Mouse (Mus musculus) limb, embryonic 12.5 days (tissue): ENCODE data around the gene Ppfia1. TPM values are rescaled to one million over a fixed set of nuclear protein-coding genes. Genes with fewer than 3 reads are reported as not detected.

Experiments
- ATAC-seq: fragments of 200-750 bp; cut with Nextera tagmentation; 2 replicates; pipeline ENCODE4 v1.8.0; 2017; ENCODE audit warnings: low read depth, moderate TSS enrichment; ENCODE audit not compliant: insufficient number of reproducible peaks, insufficient read depth, low FRiP score, low TSS enrichment
- H3K27ac ChIP-seq: fragments of 300-500 bp; sonication (generic); 2 replicates; pipeline ENCODE4 v1.5.1; 2016; ENCODE audit warnings: mild to moderate bottlenecking, moderate library complexity
- H3K27me3 ChIP-seq: fragments of 300-500 bp; sonication (generic); 2 replicates; pipeline ENCODE4 v1.6.1; 2016; ENCODE audit warnings: mild to moderate bottlenecking, moderate library complexity
- H3K36me3 ChIP-seq: fragments of 300-500 bp; sonication (generic); 2 replicates; pipeline ENCODE4 v1.6.1; 2016; ENCODE audit warnings: mild to moderate bottlenecking, moderate library complexity
- H3K4me1 ChIP-seq: fragments of 300-500 bp; sonication (generic); replicated peaks from 2 replicates; pipeline ENCODE4 v1.6.1; 2016
- H3K4me2 ChIP-seq: fragments of 300-500 bp; sonication (generic); 2 replicates; pipeline ENCODE4 v1.6.1; 2016; ENCODE audit warnings: mild to moderate bottlenecking, moderate library complexity
- H3K4me3 ChIP-seq: fragments of 300-500 bp; sonication (generic); replicated peaks from 2 replicates; pipeline ENCODE4 v1.5.1; 2016; ENCODE audit warnings: mild to moderate bottlenecking
- H3K9ac ChIP-seq: fragments of 300-500 bp; sonication (generic); replicated peaks from 2 replicates; pipeline ENCODE4 v1.6.1; 2016; ENCODE audit warnings: mild to moderate bottlenecking, moderate library complexity
- H3K9me3 ChIP-seq: fragments of 300-500 bp; sonication (generic); 2 replicates; pipeline ENCODE4 v1.6.1; 2016; ENCODE audit warnings: mild to moderate bottlenecking, moderate library complexity
- WGBS: fragments of 180-500 bp; shearing (Covaris S2); methylation state at CpG from one replicate; pipeline ENCODE4 v1.1.7; 2016; 5-methylcytosine and 5-hydroxymethylcytosine counted together
- polyA plus RNA-seq: library from polyadenylated mRNA; unstranded; fragments of >200 nt; fragmentation: Nextera tagmentation; extraction: Ambion mirVana; gene quantifications from 2 replicates; pipeline ENCODE4 v1.2.1, GENCODE M21; 2016

Ppfia1 gene
- polyA plus RNA-seq, 1 experiment from 2014 or later = 55.4 TPM

DNA sequence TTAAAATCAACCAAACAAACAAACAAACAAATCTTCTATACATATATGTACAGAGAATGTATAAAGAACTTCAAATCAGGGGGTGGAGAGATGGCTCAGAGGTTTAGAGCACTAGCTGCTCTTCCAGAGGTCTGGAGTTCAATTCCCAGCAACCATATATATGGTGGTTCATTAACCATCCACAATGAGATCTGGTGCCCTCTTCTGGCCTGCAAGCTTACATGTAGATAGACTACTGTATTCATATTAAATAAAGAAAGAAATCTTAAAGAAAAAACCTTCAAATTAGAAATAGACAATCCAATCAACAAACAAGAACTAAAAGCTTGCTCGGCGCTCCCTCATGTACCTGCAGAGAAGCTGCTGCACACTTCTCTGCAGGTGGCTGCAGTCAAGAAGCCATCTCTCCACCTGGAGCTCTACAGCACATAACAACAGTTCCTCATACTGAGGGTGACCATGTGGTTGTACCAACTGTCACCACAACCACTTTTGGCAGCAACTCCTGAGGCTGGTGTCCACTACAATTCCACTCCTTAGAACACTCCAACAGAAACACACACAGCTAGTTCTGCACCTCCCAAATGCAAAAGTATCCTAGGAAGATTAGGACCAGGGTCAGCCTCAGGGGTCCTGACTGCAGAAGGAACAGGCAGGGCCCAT lies 3.5 kb downstream of the Ppfia1 start:
- no peak for ATAC-seq
- no peak overlapping the region for H3K4me3 ChIP-seq
- H3K9ac ChIP-seq = no peak overlapping the region
- peaks cover under 1% of the 10 kb centered on the region; the same call in 1 of the 2 replicates for H3K27me3 ChIP-seq
- peaks cover 62% of the 10 kb centered on the region for H3K36me3 ChIP-seq
- no peak overlapping the region for H3K27ac ChIP-seq
- no peaks in the 10 kb centered on the region for H3K9me3 ChIP-seq
- WGBS = 100% methylated on average over 2 of the region's 2 CpGs
- H3K4me2 ChIP-seq = no peak overlapping the region
- H3K4me1 ChIP-seq = peaks cover 13% of the 10 kb centered on the region

DNA sequence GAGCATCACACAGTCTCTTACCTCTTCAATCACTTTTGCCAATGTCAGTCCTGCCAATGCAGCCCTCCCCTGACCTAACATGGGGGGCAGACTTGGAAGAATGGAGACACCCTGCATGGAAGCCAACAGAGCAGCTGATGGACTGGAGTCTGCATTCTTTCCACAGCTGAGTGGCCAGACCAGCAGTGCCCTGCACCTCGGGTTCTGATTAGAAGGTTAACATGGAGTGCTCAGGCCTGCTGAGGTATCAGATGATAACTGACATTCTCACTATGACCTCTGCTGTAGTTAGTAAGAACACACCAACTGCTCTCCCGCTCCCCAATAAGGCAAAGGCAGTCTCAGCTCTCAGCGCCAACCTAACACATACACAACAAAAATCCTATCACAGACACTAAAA lies 8.3 kb downstream of the Ppfia1 start:
- 91% methylated on average over 3 of the region's 3 CpGs for WGBS
- H3K27me3 ChIP-seq = no peaks in the 10 kb centered on the region

DNA sequence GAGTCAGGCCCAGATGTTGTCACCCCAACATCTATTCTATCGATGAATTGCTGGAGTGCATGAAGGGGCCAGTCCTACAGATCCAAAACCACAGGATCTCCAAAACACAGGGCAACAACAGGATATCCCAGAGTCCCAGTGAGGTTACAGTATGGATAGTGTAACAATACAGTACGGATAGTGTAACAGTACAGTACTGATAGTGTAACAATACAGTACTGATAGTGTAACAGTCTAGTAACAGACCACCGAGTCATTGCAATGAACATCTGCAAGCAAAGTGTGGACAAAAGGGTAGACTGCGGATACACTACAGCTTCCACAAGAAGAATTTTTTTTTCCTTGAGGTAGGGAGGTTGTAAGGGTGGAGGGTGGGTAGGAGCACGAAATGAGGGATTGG lies 12.2 kb downstream of the Ppfia1 start:
- no peak for ATAC-seq
- Histone ChIP-seq H3K36me3 (peaks cover 14% of the 10 kb centered on the region; the same call in 1 of the 2 replicates), H3K4me3 (no peak overlapping the region), H3K9me3 (no peaks in the 10 kb centered on the region), H3K4me1 (no peaks in the 10 kb centered on the region), H3K4me2 (no peak overlapping the region), H3K27ac (no peak overlapping the region), H3K9ac (no peak overlapping the region), H3K27me3 (no peaks in the 10 kb centered on the region)
- WGBS = 95% methylated on average over 5 of the region's 5 CpGs

More for the DNA sequence above, 8.3 kb downstream of the Ppfia1 start:
- peaks cover 45% of the 10 kb centered on the region for H3K36me3 ChIP-seq
- ATAC-seq = no peak
- no peaks in the 10 kb centered on the region for H3K9me3 ChIP-seq
- H3K4me1 ChIP-seq = no peaks in the 10 kb centered on the region
- H3K4me2 ChIP-seq = no peak overlapping the region
- no peak overlapping the region for H3K27ac ChIP-seq
- H3K9ac ChIP-seq = no peak overlapping the region
- no peak overlapping the region for H3K4me3 ChIP-seq

DNA sequence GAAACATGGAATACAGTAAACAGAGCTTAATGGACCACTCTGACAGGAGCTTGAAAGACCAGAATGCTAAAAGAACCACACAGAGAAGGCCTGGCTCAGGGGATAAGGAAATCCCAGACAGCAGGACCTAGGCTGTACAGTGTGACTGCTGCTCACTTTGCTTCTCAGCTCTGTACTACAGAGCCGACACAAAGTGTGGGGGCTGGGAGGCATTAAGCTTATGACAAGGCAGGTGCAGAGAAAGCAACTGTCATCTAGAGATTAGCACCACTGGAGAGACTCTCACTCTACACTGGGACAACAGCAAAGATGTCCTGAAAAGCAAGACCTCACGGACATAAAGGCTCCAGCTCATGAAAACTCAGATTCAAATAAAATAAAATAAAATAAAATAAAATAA lies 14.4 kb downstream of the Ppfia1 start:
- H3K4me1 ChIP-seq = no peaks in the 10 kb centered on the region
- no peak overlapping the region for H3K27ac ChIP-seq
- H3K9me3 ChIP-seq = no peaks in the 10 kb centered on the region
- H3K36me3 ChIP-seq = peaks cover 5% of the 10 kb centered on the region; the same call in 1 of the 2 replicates
- no peaks in the 10 kb centered on the region for H3K27me3 ChIP-seq
- H3K4me2 ChIP-seq = no peak overlapping the region
- H3K9ac ChIP-seq = no peak overlapping the region
- H3K4me3 ChIP-seq = no peak overlapping the region
- WGBS = 77% methylated on average over 2 of the region's 2 CpGs
- ATAC-seq = no peak

DNA sequence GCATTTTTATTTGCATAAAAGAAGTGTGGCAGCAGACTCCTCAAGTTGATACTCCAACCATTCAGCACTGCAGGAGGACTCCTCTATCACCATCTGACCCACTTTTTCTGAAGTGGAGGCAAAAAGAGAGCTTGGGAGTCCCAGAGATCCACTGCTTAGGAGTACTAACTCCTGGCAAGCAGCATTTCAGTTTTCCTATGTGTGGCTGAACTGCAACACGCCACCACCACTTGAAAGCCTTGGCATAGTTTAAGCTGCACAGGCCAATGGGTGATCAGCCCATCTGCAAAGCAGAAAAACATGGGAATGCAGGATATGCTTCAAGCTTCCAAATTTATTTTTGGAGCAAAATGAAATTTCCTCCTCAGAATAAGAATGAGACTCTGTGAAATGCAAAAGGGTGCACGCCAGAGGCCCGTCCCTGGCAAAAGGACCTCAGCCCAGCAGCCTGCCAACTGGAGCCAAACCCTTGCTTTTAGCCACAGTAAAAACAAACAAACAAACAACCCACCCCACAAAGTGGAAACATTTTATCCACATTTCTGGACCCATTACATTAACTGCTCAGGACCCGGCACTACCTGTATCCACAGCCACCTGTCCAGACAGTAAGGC lies 15.4 kb downstream of the Ppfia1 start:
- Histone ChIP-seq H3K9me3 (no peaks in the 10 kb centered on the region), H3K4me3 (no peak overlapping the region), H3K27me3 (no peaks in the 10 kb centered on the region), H3K27ac (no peak overlapping the region), H3K9ac (no peak overlapping the region), H3K4me2 (no peak overlapping the region), H3K4me1 (no peaks in the 10 kb centered on the region), H3K36me3 (peaks cover 5% of the 10 kb centered on the region; the same call in 1 of the 2 replicates)
- WGBS = 96% methylated on average over 4 of the region's 4 CpGs
- ATAC-seq = no peak

DNA sequence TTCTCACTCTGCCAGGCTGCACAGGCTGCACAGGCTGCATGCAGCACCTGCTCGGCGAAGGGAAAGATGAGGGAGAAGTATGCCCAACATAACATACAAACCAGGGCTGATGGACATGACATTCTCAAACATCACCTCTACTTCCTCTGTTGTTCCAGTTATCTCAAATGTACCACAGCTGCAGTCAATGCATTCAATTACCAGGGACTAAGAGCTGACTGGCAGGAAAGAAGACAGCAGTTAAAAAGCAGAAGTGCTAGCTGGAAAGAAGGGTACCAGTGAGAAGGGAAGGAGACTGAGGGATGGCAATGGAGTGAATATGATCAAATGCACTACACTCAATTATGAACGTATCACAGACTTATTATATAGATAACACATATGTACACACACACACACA lies 17.2 kb downstream of the Ppfia1 start:
- Histone ChIP-seq H3K4me1 (peaks cover 8% of the 10 kb centered on the region; the same call in 1 of the 2 replicates), H3K9ac (no peak overlapping the region), H3K4me3 (no peak overlapping the region), H3K36me3 (peaks cover 3% of the 10 kb centered on the region; the same call in 1 of the 2 replicates), H3K9me3 (no peaks in the 10 kb centered on the region), H3K4me2 (no peak overlapping the region), H3K27ac (no peak overlapping the region), H3K27me3 (no peaks in the 10 kb centered on the region)
- ATAC-seq = no peak
- 96% methylated on average over 3 of the region's 3 CpGs for WGBS

DNA sequence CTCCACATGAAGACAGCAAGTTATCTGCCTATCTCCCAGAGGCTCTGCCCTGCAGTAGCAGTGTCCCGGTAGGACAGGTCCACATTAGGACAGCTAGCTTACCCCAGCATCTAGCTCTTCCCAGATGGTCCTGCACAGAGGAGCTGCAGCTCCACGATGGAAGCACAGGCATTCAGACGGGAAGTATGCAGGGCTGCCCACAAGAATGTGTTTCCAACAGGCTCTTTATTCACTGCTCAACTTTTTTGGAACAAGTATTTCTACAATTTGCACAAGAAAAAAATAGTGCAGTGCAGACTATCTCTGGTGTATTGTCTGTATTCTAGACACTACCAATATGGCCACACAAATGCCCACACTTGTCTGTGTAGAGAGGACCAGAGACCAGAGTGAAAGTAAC lies 18.8 kb downstream of the Ppfia1 start:
- H3K36me3 ChIP-seq = no peaks in the 10 kb centered on the region; the same call in 1 of the 2 replicates
- no peaks in the 10 kb centered on the region for H3K9me3 ChIP-seq
- no peak overlapping the region for H3K9ac ChIP-seq
- no peak overlapping the region for H3K4me2 ChIP-seq
- no peaks in the 10 kb centered on the region for H3K27me3 ChIP-seq
- no peak overlapping the region for H3K27ac ChIP-seq
- H3K4me1 ChIP-seq = peaks cover 8% of the 10 kb centered on the region; the same call in 1 of the 2 replicates
- 75% methylated on average over 3 of the region's 3 CpGs for WGBS
- no peak overlapping the region for H3K4me3 ChIP-seq
- no peak for ATAC-seq

DNA sequence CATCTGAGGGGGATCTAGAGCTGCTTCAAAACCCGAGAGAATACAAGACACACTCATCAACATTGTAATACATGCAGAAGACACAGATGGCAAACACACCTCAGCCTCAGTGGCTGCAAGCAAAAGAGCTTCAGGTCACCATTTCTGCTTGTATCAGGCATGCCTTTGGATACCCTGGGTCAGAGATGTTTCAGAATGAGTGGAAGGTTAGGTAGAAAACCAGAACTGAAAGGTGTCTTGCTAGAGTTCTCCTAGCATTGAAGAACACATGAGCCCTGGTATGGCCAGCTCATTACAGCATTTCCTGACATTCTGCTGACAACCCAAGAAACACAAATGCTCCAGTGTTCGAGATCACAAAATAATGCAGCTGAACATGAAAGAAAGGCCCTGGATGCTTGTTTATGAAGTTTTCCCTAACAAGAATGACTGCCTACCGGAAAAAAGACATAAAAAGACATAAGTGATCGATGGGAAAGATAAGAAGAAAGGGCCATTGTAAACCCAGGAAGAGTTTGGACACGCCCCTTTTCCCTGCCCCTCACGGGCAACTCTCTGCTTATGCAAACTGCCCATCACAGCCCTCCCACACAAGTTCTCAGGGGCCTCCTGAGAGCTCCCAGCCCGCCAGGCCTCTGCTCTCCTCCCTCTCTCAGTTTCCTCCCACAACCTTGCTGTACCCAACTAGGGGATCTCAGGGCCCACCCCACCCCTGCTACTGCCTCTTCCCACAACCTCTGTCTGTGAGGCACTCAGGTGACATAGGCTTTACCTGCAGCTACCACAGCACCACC lies 21.7 kb downstream of the Ppfia1 start:
- Histone ChIP-seq H3K27me3 (no peaks in the 10 kb centered on the region), H3K4me3 (no peak overlapping the region), H3K36me3 (no peaks in the 10 kb centered on the region), H3K9ac (no peak overlapping the region), H3K27ac (no peak overlapping the region), H3K4me2 (no peak overlapping the region), H3K9me3 (no peaks in the 10 kb centered on the region), H3K4me1 (peaks cover 13% of the 10 kb centered on the region)
- WGBS = 52% methylated on average over 7 of the region's 7 CpGs
- ATAC-seq = no peak

DNA sequence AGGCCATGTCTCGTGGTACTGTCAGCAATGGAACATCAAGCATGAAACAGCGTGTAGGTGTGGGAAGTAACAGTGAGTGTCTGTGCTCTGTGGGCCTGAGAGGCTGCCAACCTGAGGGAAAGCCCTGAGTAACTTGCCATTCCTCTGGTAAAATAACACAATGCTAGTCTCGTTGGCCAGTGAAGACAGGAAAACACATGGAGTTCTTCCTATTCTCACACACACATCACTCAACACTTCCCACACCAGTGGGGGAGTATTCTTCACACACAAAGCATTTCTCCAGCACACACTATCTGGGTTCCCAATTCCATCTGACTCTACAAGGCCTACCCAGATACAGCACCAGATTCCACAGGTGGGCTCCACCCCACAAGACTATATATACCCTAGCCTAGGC lies 23.7 kb downstream of the Ppfia1 start:
- no peak overlapping the region for H3K9ac ChIP-seq
- no peaks in the 10 kb centered on the region for H3K9me3 ChIP-seq
- H3K27ac ChIP-seq = no peak overlapping the region
- H3K27me3 ChIP-seq = no peaks in the 10 kb centered on the region
- no peaks in the 10 kb centered on the region for H3K36me3 ChIP-seq
- H3K4me2 ChIP-seq = no peak overlapping the region
- peaks cover 20% of the 10 kb centered on the region for H3K4me1 ChIP-seq
- no peak overlapping the region for H3K4me3 ChIP-seq
- no peak for ATAC-seq
- WGBS = 81% methylated on average over 3 of the region's 3 CpGs

DNA sequence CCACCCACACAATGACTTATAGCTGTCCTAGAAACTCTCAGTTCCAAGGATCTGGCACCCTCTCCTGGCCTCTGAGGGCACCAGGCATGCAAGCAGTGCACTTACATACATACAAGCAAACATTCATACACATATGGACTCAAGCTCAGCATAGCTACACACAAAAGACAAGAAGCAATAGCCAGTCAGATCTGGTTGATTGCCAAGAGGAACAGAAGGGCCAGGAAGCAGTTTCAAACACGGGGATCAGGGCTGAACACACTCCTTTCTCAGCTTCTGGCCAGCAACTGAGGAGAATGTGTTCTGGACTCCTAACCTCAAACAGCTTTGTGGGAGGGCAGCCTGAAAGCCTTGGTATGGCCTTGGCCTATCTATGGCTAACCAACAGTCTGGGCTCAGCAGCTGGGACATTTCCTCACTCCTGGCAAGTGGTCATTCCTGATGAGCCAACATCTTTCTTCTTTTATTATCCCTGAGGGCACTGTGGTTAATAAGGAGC lies 25.8 kb downstream of the Ppfia1 start:
- no peaks in the 10 kb centered on the region for H3K27me3 ChIP-seq
- no peak overlapping the region for H3K4me3 ChIP-seq
- ATAC-seq = no peak
- H3K9me3 ChIP-seq = no peaks in the 10 kb centered on the region
- 52% methylated on average over 1 of the region's 1 CpGs for WGBS
- no peaks in the 10 kb centered on the region for H3K36me3 ChIP-seq
- H3K27ac ChIP-seq = no peak overlapping the region
- H3K4me1 ChIP-seq = peaks cover 20% of the 10 kb centered on the region
- no peak overlapping the region for H3K9ac ChIP-seq
- no peak overlapping the region for H3K4me2 ChIP-seq

DNA sequence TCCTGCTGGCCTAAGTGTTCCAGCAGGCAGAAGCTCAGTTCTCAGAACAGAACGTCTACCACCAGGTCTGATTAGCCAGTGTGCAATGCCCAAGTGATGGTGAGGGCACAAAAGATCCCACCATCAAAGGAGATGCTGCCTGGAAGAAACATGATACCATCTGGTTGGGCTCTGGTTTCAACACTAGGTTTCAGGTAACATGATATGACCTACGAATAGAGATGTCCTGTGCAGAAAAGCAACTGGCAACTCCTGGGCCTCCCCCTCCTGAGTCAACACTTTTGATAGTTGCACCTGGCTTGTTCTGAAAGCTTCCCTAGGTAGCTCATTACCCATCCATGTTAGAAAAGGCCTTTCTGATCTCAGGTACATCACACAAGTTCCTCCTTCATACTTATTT lies 26.9 kb downstream of the Ppfia1 start:
- Histone ChIP-seq H3K4me3 (no peak overlapping the region), H3K4me2 (no peak overlapping the region), H3K27ac (no peak overlapping the region), H3K27me3 (no peaks in the 10 kb centered on the region), H3K4me1 (peaks cover 12% of the 10 kb centered on the region), H3K36me3 (no peaks in the 10 kb centered on the region), H3K9me3 (no peaks in the 10 kb centered on the region), H3K9ac (no peak overlapping the region)
- ATAC-seq = no peak
- WGBS = 14% methylated on average over 2 of the region's 2 CpGs
